Mouse (Mus musculus) embryonic facial prominence, embryonic 12.5 days (tissue): Measurements from ENCODE around the gene Farp1. TPM values are rescaled to one million over a fixed set of nuclear protein-coding genes. Genes with fewer than 3 reads are reported as not detected.
A peak's percentile ranks its signal among the peaks of the same experiment; 100 is the strongest.
"Not testable (repeated sequence)": the region's sequence is repeated elsewhere in the genome, so short reads cannot be mapped to it uniquely, and the experiment has no call there.

Experiments used
- ATAC-seq: fragments of 200-750 bp; cut with Nextera tagmentation; 2 replicates; pipeline ENCODE4 v1.8.0; 2017; ENCODE audit not compliant: insufficient number of reproducible peaks, insufficient read depth, low FRiP score, low TSS enrichment
- H3K27ac ChIP-seq: fragments of 300-500 bp; sonication (generic); 2 replicates; pipeline ENCODE4 v1.5.1; 2016; ENCODE audit warnings: mild to moderate bottlenecking
- H3K27me3 ChIP-seq: fragments of 300-500 bp; sonication (generic); 2 replicates; pipeline ENCODE4 v1.6.1; 2016; ENCODE audit warnings: mild to moderate bottlenecking, moderate library complexity
- H3K36me3 ChIP-seq: fragments of 300-500 bp; sonication (generic); 2 replicates; pipeline ENCODE4 v1.6.1; 2016; ENCODE audit warnings: mild to moderate bottlenecking
- H3K4me1 ChIP-seq: fragments of 300-500 bp; sonication (generic); 2 replicates; pipeline ENCODE4 v1.6.1; 2016
- H3K4me2 ChIP-seq: fragments of 300-500 bp; sonication (generic); replicated peaks from 2 replicates; pipeline ENCODE4 v1.6.1; 2016; ENCODE audit warnings: mild to moderate bottlenecking, moderate library complexity
- H3K4me3 ChIP-seq: fragments of 300-500 bp; sonication (generic); 2 replicates; pipeline ENCODE4 v1.5.1; 2016; ENCODE audit warnings: mild to moderate bottlenecking
- H3K9ac ChIP-seq: fragments of 300-500 bp; sonication (generic); 2 replicates; pipeline ENCODE4 v1.6.1; 2016; ENCODE audit warnings: mild to moderate bottlenecking, moderate library complexity
- H3K9me3 ChIP-seq: fragments of 300-500 bp; sonication (generic); 2 replicates; pipeline ENCODE4 v1.6.1; 2016; ENCODE audit warnings: mild to moderate bottlenecking, moderate library complexity
- WGBS: fragments of 180-500 bp; shearing (Covaris S2); methylation state at CpG from one replicate; pipeline ENCODE4 v1.1.7; 2016; 5-methylcytosine and 5-hydroxymethylcytosine counted together
- polyA plus RNA-seq: library from polyadenylated mRNA; unstranded; fragments of >200 nt; fragmentation: Nextera tagmentation; extraction: Ambion mirVana; gene quantifications from 2 replicates; pipeline ENCODE4 v1.2.1, GENCODE M21; 2016

The Farp1 gene
- polyA plus RNA-seq, 1 experiment from 2014 or later = 55.9 TPM

DNA sequence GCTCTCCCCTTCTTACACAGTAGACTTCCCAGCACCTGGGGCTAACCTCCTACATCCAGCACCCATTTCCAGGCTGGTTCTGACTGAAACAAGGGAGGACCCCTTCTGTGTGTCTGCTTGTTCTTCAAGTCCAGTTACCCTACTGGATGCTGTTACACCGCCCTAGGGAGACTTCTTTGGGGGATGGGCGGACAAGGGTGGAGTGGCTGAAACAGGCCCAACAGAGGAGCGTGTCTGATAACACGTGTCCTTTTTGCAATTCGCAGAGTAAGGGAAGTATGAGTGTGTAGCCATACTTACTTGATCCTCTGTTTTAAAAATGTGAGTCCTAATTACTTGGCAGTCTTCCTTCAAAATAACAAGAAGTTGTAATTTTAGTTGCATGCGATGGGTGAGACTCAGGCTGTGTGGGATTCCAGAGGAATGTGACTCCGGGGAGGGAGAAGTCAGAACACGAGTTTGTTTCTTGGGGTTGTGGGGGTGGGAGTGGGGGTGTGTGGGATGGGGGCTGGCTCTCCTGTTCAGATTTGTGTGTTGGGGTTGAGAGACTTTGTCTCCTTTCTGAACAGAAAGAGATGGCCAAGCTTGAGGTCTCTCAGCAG lies 89.5 kb downstream of the Farp1 start:
- ATAC-seq = no peak
- H3K36me3 ChIP-seq = no peaks in the 10 kb centered on the region
- H3K4me3 ChIP-seq = no peak overlapping the region
- 73% methylated on average over 8 of the region's 8 CpGs for WGBS
- no peaks in the 10 kb centered on the region for H3K9me3 ChIP-seq
- peak overlapping the region; percentile 60 for H3K27ac ChIP-seq
- H3K4me2 ChIP-seq = no peak overlapping the region
- no peaks in the 10 kb centered on the region for H3K27me3 ChIP-seq
- peaks cover 52% of the 10 kb centered on the region for H3K4me1 ChIP-seq
- no peak overlapping the region for H3K9ac ChIP-seq

- ATAC-seq = no peak
- H3K4me1 ChIP-seq = peaks cover 46% of the 10 kb centered on the region
- 96% methylated on average over 3 of the region's 3 CpGs for WGBS
These were observed 90.7 kb downstream of the Farp1 start for GRCm38 (mm10) chr14:121125651-121126050.

DNA sequence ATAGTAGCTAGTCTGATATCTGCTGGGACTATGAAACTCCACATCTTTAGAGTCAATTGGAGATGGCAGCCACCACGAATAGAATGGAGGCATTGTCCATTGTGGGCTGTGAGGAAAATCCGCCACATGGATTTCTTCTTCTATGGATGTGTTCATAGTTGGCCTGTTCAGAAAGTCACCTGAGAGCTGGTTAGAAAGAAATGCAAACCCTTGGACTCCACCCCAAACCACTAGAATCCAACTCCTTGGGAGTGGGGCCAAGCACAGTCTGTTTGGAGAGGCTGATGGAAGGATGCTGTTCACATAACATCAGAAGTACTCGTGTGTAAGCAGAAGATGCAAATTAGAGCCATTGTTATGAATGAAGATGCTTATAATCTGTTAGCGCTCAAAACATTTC lies 91.3 kb downstream of the Farp1 start:
- Histone ChIP-seq H3K27me3 (no peaks in the 10 kb centered on the region), H3K4me1 (peaks cover 46% of the 10 kb centered on the region), H3K4me3 (no peak overlapping the region), H3K9me3 (no peaks in the 10 kb centered on the region), H3K36me3 (no peaks in the 10 kb centered on the region), H3K27ac (no peak overlapping the region), H3K4me2 (no peak overlapping the region), H3K9ac (no peak overlapping the region)
- WGBS = 79% methylated on average over 4 of the region's 4 CpGs
- ATAC-seq = no peak

More at GRCm38 (mm10) chr14:121125651-121126050, 90.7 kb downstream of the Farp1 start:
- no peaks in the 10 kb centered on the region for H3K27me3 ChIP-seq
- H3K4me2 ChIP-seq = no peak overlapping the region
- H3K27ac ChIP-seq = 0 out of 2 replicates have a peak overlapping the region, but pooled peaks have one; percentile 60
- no peak overlapping the region for H3K9ac ChIP-seq
- no peak overlapping the region for H3K4me3 ChIP-seq
- no peaks in the 10 kb centered on the region for H3K36me3 ChIP-seq
- H3K9me3 ChIP-seq = no peaks in the 10 kb centered on the region

DNA sequence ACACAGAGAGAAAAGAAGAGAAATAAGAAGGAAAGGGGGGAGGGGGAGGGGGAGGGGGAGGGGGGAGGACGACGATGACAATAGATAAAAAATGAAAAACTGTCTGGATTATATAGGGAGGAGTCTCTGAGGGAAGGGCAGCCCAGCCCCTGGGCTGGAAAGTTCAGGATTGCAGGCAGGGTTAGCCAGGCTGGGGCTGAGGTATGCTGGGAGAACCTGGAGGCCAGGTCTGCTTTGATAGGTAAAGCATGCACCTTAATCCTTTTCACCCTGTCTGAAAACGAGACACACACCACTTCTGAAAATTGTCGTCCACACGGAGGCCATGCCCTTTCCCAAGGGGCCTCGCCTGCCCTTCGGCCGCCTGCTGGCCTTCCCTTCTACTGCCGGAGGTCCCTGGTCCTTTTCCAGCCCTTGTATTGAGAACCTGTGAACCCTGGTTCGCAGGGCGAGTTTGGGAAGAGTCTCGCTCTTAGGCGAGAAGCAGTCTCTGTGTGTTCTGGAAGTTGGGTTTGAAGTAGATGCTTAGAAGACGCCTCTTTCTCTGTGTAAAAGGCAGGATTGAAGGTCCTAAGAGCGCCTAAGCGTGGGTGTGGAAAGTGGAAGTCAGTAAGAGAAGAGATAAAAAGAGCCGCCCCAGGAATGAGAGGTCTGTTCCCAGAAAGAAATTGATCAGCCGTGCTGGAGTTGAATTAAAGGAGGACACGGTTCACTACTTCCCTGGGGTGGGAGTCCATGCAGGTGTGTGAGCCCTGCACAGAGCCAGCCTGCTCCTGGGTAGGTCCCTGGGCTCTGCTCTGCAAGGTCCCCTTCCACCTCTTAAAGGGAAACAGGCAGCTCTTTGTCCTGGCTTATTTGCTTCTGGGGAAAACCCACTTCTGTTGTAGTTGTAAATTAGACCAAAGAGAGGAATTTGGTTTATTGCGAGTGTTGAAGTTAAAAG lies 94.1 kb downstream of the Farp1 start:
- Histone ChIP-seq H3K36me3 (no peaks in the 10 kb centered on the region), H3K9ac (peak overlapping the region; percentile 36; the same call in 1 of the 2 replicates), H3K27me3 (no peaks in the 10 kb centered on the region), H3K4me3 (no peak overlapping the region), H3K9me3 (no peaks in the 10 kb centered on the region), H3K4me1 (peaks cover 40% of the 10 kb centered on the region), H3K4me2 (no peak overlapping the region), H3K27ac (peak overlapping the region; percentile 76)
- WGBS = 33% methylated on average over 20 of the region's 20 CpGs
- ATAC-seq = no peak

- not testable (repeated sequence) for H3K9me3 ChIP-seq, ATAC-seq, H3K36me3 ChIP-seq, H3K4me3 ChIP-seq, H3K4me2 ChIP-seq, H3K27ac ChIP-seq, H3K27me3 ChIP-seq, H3K9ac ChIP-seq
- peaks cover 37% of the 10 kb centered on the region for H3K4me1 ChIP-seq
- WGBS = 89% methylated on average over 1 of the region's 1 CpGs
These were observed 95.4 kb downstream of the Farp1 start for GRCm38 (mm10) chr14:121130351-121130750.

DNA sequence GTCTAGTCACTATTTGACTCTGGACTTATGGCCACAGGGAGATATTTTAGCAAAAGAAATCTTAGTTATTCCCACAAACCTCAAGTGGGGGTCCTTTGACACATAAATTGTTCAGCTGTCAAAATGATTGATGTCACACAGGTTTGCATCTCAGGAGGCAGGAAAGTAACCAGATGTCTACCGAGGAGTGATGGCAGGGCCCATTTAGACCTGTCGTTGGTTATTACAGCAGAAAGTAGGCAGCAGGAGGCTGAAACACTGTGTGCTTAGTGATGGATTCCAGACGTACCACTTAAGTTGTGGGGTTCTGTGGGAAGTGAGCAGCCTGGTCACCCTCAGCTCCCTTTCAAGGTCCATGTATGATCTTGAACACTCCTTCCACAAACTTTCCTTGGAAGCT lies 99.4 kb downstream of the Farp1 start:
- Histone ChIP-seq H3K4me3 (no peak overlapping the region), H3K36me3 (no peaks in the 10 kb centered on the region), H3K4me1 (peaks cover 51% of the 10 kb centered on the region), H3K9ac (no peak overlapping the region), H3K27me3 (no peaks in the 10 kb centered on the region), H3K4me2 (no peak overlapping the region), H3K27ac (peak overlapping the region; percentile 73; the same call in 1 of the 2 replicates), H3K9me3 (no peaks in the 10 kb centered on the region)
- ATAC-seq = 0 out of 2 replicates have a peak, but pooled peaks have one; percentile 25
- 22% methylated on average over 3 of the region's 3 CpGs for WGBS

- Histone ChIP-seq H3K27ac (no peak overlapping the region), H3K36me3 (no peaks in the 10 kb centered on the region), H3K4me3 (no peak overlapping the region), H3K27me3 (no peaks in the 10 kb centered on the region), H3K9ac (no peak overlapping the region), H3K4me2 (no peak overlapping the region), H3K4me1 (peaks cover 48% of the 10 kb centered on the region), H3K9me3 (no peaks in the 10 kb centered on the region)
- 86% methylated on average over 7 of the region's 7 CpGs for WGBS
- no peak for ATAC-seq
These were observed 108.9 kb downstream of the Farp1 start for GRCm38 (mm10) chr14:121143831-121144455.

DNA sequence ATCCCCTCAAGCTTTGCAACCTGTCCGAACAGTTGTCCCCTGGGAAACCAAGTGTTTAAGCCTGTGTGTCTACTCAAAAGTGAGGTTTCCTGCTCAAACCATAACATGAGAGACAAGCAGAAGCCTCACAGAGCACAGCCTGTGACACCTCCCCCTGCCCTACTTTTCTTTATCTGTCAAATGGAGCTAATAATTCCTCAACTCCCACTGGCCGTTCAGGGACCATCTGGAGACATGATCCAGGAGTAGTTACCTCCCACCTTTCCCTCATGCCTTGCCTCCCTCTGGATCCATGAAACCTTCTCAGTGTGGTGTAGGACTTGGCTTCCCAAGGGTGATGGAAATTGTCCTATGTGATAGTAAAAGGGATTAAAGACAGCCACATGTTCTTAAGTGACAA lies 109.5 kb downstream of the Farp1 start:
- Histone ChIP-seq H3K27ac (no peak overlapping the region), H3K36me3 (no peaks in the 10 kb centered on the region), H3K27me3 (no peaks in the 10 kb centered on the region), H3K9ac (no peak overlapping the region), H3K9me3 (no peaks in the 10 kb centered on the region), H3K4me3 (no peak overlapping the region), H3K4me2 (no peak overlapping the region), H3K4me1 (peaks cover 44% of the 10 kb centered on the region)
- ATAC-seq = no peak
- 55% methylated on average over 2 of the region's 2 CpGs for WGBS

DNA sequence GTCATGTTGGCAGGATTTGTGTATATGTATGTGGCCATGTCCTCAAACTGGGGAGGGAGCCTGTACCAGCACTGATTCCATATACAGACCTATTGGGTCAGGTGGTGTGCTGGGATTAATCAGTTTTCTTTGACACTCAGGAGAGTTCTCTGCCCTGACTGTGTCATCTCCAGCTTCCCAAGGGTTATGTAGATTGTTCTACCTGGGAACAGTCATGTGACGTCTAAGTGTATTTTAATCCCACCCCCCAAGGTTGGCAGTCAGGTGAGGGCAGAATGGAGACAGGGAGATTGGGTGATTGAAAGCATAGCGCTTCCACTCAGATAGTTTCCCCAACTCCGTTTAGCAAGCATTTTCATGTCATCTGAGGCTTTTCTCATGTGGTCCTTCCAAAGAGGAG lies 110.3 kb downstream of the Farp1 start:
- Histone ChIP-seq H3K27ac (peak overlapping the region; percentile 51; the same call in 1 of the 2 replicates), H3K27me3 (no peaks in the 10 kb centered on the region), H3K4me1 (peaks cover 37% of the 10 kb centered on the region), H3K4me2 (no peak overlapping the region), H3K9me3 (no peaks in the 10 kb centered on the region), H3K4me3 (no peak overlapping the region), H3K9ac (no peak overlapping the region), H3K36me3 (no peaks in the 10 kb centered on the region)
- 51% methylated on average over 3 of the region's 3 CpGs for WGBS
- no peak for ATAC-seq

GRCm38 (mm10) chr14:121145698-121146097 lies 110.7 kb downstream of the Farp1 start:
- Histone ChIP-seq H3K27me3 (no peaks in the 10 kb centered on the region), H3K4me1 (peaks cover 36% of the 10 kb centered on the region), H3K4me2 (no peak overlapping the region), H3K4me3 (no peak overlapping the region), H3K27ac (peak overlapping the region; percentile 51; the same call in 1 of the 2 replicates), H3K36me3 (no peaks in the 10 kb centered on the region), H3K9ac (no peak overlapping the region), H3K9me3 (no peaks in the 10 kb centered on the region)
- 22% methylated on average over 10 of the region's 10 CpGs for WGBS
- no peak for ATAC-seq

GRCm38 (mm10) chr14:121146213-121146612 lies 111.2 kb downstream of the Farp1 start:
- Histone ChIP-seq H3K4me1 (peaks cover 37% of the 10 kb centered on the region), H3K9me3 (no peaks in the 10 kb centered on the region), H3K4me2 (no peak overlapping the region), H3K9ac (no peak overlapping the region), H3K4me3 (no peak overlapping the region), H3K36me3 (no peaks in the 10 kb centered on the region), H3K27me3 (no peaks in the 10 kb centered on the region), H3K27ac (no peak overlapping the region)
- WGBS = 49% methylated on average over 7 of the region's 7 CpGs
- ATAC-seq = no peak
